Mouse (Mus musculus) stomach, embryonic 15.5 days (tissue): ENCODE measurements around the gene Apbb1. TPM values are rescaled to one million over a fixed set of nuclear protein-coding genes. Genes with fewer than 3 reads are reported as not detected.

Source experiments
- ATAC-seq: fragments of 200-750 bp; cut with Nextera tagmentation; 2 replicates; pipeline ENCODE4 v1.8.0; 2017; ENCODE audit warnings: low read depth, moderate number of reproducible peaks, moderate TSS enrichment; ENCODE audit not compliant: insufficient read depth, low FRiP score
- H3K27ac ChIP-seq: fragments of 300-500 bp; sonication (generic); 2 replicates; pipeline ENCODE4 v1.5.1; 2015; ENCODE audit warnings: mild to moderate bottlenecking, inconsistent platforms
- H3K27me3 ChIP-seq: fragments of 300-500 bp; sonication (generic); replicated peaks from 2 replicates; pipeline ENCODE4 v1.6.1; 2015; ENCODE audit warnings: inconsistent platforms
- H3K36me3 ChIP-seq: fragments of 300-500 bp; sonication (generic); 2 replicates; pipeline ENCODE4 v1.6.1; 2015; ENCODE audit warnings: inconsistent platforms
- H3K4me1 ChIP-seq: fragments of 300-500 bp; sonication (generic); 2 replicates; pipeline ENCODE4 v1.6.1; 2015; ENCODE audit warnings: inconsistent platforms
- H3K4me2 ChIP-seq: fragments of 300-500 bp; sonication (generic); 2 replicates; pipeline ENCODE4 v1.6.1; 2015; ENCODE audit warnings: mild to moderate bottlenecking, inconsistent platforms
- H3K4me3 ChIP-seq: fragments of 300-500 bp; sonication (generic); replicated peaks from 2 replicates; pipeline ENCODE4 v1.5.1; 2015; ENCODE audit warnings: inconsistent platforms
- H3K9ac ChIP-seq: fragments of 300-500 bp; sonication (generic); 2 replicates; pipeline ENCODE4 v1.6.1; 2015; ENCODE audit warnings: inconsistent platforms
- H3K9me3 ChIP-seq: fragments of 300-500 bp; sonication (generic); 2 replicates; pipeline ENCODE4 v1.6.1; 2016; ENCODE audit warnings: inconsistent platforms
- WGBS: fragments of 180-500 bp; shearing (Covaris S2); methylation state at CpG from one replicate; pipeline ENCODE4 v1.1.7; 2015; 5-methylcytosine and 5-hydroxymethylcytosine counted together
- polyA plus RNA-seq: library from polyadenylated mRNA; unstranded; fragments of >200 nt; fragmentation: Nextera tagmentation; extraction: Ambion mirVana; gene quantifications from 2 replicates; pipeline ENCODE4 v1.2.1, GENCODE M21; 2015

Apbb1 gene
- polyA plus RNA-seq, 1 experiment from 2014 or later: 31.3 TPM

DNA sequence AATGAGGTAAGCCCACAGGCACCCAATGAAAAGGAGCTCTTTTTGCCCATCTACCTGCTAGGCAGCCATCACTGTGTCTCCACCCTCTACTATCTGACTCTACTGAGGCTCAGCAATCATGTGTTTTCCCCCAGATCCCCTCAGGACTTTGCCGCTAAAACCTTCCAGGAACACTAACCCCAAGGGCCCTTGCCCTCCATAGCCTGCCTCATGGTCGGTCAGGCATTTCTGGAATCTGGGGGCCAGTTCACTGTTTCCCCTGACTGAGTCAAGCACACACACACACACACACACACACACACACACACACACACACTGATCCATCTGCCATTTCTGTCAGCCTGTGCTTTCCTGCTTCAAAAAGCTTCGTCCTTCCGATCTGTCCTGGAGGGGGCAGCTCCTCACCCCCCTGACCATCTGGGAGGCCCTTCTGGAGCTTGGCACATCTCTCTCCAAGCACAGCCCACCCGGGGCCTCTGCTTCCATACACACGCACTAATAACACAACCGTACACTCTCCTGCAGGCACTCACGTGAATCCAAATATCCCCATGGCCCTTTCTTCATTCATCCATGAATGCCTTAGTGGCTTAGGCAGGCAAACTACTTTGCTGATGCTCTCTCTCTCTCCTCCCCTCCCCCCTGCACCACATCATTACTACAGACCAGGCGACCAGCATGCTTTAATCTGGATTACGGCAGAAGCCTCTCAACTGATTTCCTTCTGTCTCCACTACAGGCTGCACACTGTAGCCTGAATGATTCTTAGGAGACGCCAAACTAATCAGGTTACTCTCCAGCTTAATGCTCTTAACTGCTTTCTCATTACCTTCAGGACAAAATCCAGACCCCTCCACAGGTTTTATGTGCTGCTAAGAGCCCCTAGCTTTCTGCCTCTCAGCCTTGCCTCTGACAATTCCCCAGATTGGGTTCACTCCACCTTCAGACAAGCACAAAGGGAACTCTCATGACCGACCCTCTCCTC lies 11.6 kb downstream of the Apbb1 start:
- Histone ChIP-seq H3K27me3 (no peaks in the 10 kb centered on the region), H3K4me1 (peaks cover 11% of the 10 kb centered on the region; the same call in 1 of the 2 replicates), H3K9me3 (no peaks in the 10 kb centered on the region), H3K4me3 (no peak overlapping the region), H3K4me2 (no peak overlapping the region), H3K36me3 (no peaks in the 10 kb centered on the region), H3K27ac (no peak overlapping the region), H3K9ac (no peak overlapping the region)
- no peak for ATAC-seq
- 38% methylated on average over 12 of the region's 12 CpGs for WGBS

DNA sequence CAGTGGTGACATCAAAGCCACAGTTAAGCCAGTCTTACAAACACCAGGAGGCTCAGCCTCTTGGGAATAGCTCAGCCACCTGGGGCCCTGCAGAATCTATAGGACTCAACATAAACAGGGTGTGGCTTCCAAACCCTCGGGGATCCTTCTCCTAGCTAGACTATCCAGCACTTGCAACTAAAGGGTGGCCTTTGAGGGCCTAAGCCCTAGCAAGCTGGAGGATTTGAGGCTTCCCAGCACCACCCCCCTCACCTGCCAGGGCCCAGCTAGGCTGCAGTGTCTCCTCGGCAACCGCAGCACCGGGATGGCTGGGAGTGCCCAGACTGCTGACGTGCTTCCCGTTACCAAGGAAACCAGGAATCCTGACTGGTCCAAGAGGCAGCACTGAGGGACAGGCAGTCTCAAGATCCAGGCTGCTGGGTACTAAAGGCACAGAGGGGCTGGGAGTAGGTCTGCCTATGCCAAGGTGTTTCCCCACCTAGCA lies 12.4 kb downstream of the Apbb1 start:
- no peak overlapping the region for H3K4me2 ChIP-seq
- H3K27ac ChIP-seq: no peak overlapping the region
- peak; percentile 57; the same call in 1 of the 2 replicates for ATAC-seq
- H3K4me3 ChIP-seq: no peak overlapping the region
- no peaks in the 10 kb centered on the region for H3K9me3 ChIP-seq
- no peaks in the 10 kb centered on the region for H3K27me3 ChIP-seq
- no peak overlapping the region for H3K9ac ChIP-seq
- WGBS: 8% methylated on average over 6 of the region's 6 CpGs
- 0 out of 2 replicates have a peak, but pooled peaks cover 5% of the 10 kb centered on the region for H3K36me3 ChIP-seq
- H3K4me1 ChIP-seq: peaks cover 11% of the 10 kb centered on the region; the same call in 1 of the 2 replicates

DNA sequence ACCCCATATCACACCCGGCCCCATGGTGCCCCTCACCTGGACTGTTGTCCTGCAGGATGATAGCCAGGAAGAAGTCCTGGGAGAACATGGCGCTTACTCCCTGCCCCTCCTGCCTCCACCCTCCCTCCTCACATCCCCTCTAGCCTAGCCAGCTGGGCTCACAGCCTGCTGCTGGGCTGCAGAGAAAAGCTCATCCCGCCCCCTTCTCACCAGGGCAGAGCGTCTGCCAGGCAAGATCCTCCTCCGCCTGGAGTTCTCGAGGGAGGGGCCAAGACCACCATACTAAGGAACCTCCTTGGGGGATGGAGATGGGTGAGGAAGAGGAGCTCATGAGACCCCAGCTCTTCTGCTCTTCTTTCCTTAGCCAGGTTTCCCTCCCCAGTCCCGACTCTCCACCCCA lies 12.9 kb downstream of the Apbb1 start:
- ATAC-seq: peak; percentile 53; the same call in 1 of the 2 replicates
- 26% methylated on average over 7 of the region's 7 CpGs for WGBS

DNA sequence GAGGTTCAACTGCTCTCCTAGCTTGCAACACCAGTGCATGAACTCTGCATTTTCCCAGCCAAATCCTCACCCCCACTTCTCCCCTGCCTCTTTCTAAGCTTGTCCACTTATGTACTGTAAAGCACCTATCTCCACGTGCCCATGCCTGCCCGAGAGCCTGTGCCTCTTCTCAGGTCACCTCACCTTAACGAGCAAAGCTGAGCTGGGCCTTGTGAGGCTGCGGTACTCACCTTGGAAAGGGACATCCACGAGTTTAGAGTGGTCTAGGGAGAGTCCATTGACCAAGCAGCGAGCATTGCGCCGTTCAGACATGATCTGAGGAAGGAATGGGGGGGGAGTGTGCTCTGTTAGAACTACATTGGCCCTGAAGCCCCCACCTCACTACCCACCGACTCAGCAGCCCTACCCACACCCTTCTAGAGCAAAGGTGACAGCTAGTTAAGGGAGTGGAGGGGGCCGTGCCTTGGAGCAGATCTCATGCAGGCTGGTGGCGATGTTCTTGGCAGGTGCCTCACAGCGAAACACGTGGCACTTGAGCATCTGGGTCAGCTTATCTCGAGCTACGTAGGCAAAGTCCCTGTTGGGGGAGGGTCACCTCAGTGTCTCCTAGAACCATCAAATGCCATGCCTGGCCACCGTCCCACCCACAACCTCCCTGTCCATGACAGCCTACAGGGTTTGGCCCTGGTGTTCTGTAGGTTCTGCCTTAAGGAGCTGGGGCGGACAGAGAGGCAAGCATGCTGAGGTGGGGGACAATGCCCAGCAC lies 16.2 kb downstream of the Apbb1 start:
- Histone ChIP-seq H3K4me3 (no peak overlapping the region), H3K9me3 (no peaks in the 10 kb centered on the region), H3K27ac (no peak overlapping the region), H3K9ac (no peak overlapping the region), H3K4me2 (no peak overlapping the region), H3K27me3 (no peaks in the 10 kb centered on the region), H3K36me3 (0 out of 2 replicates have a peak, but pooled peaks cover 5% of the 10 kb centered on the region), H3K4me1 (peaks cover 11% of the 10 kb centered on the region; the same call in 1 of the 2 replicates)
- no peak for ATAC-seq
- WGBS: 82% methylated on average over 17 of the region's 17 CpGs

More for the DNA sequence above, 12.9 kb downstream of the Apbb1 start:
- Histone ChIP-seq H3K27me3 (no peaks in the 10 kb centered on the region), H3K27ac (no peak overlapping the region), H3K4me1 (peaks cover 11% of the 10 kb centered on the region; the same call in 1 of the 2 replicates), H3K36me3 (0 out of 2 replicates have a peak, but pooled peaks cover 5% of the 10 kb centered on the region), H3K4me3 (no peak overlapping the region), H3K4me2 (no peak overlapping the region), H3K9me3 (no peaks in the 10 kb centered on the region), H3K9ac (no peak overlapping the region)

DNA sequence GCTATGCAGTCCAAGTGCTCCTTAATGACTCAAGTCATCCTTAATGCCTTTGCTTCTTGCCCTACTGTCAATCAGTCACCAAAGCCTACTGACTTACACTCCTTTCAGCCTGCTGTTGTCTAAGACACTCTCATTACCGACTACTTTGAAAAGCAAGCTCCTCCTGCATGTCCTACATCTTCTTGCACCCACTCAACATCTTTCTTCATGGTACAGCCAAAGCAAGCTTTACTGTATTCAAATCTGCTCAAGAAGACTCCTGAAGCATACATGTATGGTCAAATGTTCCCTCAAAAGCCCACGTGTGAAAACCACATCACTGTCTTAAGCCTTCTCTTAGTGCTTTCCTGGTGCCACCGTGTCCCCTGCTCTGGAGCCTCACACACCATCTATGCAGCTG lies 18.1 kb downstream of the Apbb1 start:
- H3K9me3 ChIP-seq: no peaks in the 10 kb centered on the region
- no peak overlapping the region for H3K4me3 ChIP-seq
- 0 out of 2 replicates have a peak, but pooled peaks cover 5% of the 10 kb centered on the region for H3K36me3 ChIP-seq
- no peaks in the 10 kb centered on the region for H3K27me3 ChIP-seq
- 82% methylated on average over 3 of the region's 3 CpGs for WGBS
- no peak overlapping the region for H3K9ac ChIP-seq
- H3K4me2 ChIP-seq: no peak overlapping the region
- ATAC-seq: no peak
- no peaks in the 10 kb centered on the region for H3K4me1 ChIP-seq
- H3K27ac ChIP-seq: no peak overlapping the region

DNA sequence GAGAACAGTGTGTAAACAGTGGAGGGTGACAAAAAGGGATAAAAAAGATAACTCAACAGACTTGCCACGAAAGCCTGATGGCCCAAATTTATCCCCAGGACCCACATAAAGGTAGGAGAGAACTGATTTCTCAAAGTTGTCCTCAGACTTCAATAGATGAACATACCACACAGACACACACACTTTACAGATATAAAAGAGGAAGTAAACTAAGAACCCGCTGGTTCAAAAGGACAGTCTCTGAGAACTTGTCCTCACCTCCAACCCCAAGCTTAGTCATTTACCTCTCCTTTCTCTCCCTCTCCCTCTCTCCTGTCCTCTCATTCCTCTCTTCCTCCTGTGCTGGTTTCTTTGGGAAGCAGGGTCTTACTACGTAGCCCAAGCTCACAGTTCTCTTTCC lies 19.1 kb downstream of the Apbb1 start:
- Histone ChIP-seq H3K4me3 (no peak overlapping the region), H3K9ac (no peak overlapping the region), H3K27me3 (no peaks in the 10 kb centered on the region), H3K27ac (no peak overlapping the region), H3K36me3 (0 out of 2 replicates have a peak, but pooled peaks cover 5% of the 10 kb centered on the region), H3K4me2 (no peak overlapping the region), H3K4me1 (no peaks in the 10 kb centered on the region), H3K9me3 (no peaks in the 10 kb centered on the region)
- no peak for ATAC-seq
- WGBS: 90% methylated on average over 3 of the region's 3 CpGs

DNA sequence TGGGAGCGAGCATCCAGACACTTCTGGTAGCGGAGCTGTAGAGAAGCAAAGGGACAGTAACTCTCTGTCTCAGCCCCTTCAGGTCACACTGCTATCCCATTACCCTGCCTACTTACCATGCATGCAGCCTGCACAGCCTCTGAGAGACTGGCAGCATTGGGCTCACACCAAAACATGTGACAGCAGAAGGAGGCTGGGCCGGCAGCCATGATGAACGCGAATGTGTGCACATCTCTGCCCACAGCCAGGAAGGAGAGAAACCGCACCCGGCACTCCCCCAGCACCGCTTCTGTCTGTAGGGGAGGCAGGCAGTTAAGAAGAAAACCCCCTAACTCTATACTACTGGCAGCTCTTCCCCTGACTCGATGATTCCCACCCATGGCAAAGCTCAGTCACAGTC lies 22.4 kb downstream of the Apbb1 start:
- H3K4me2 ChIP-seq: no peak overlapping the region
- H3K9me3 ChIP-seq: no peaks in the 10 kb centered on the region
- 89% methylated on average over 9 of the region's 9 CpGs for WGBS
- no peak for ATAC-seq
- H3K36me3 ChIP-seq: no peaks in the 10 kb centered on the region
- no peak overlapping the region for H3K9ac ChIP-seq
- no peak overlapping the region for H3K27ac ChIP-seq
- 0 out of 2 replicates have a peak, but pooled peaks cover 5% of the 10 kb centered on the region for H3K4me1 ChIP-seq
- H3K4me3 ChIP-seq: no peak overlapping the region
- H3K27me3 ChIP-seq: no peaks in the 10 kb centered on the region

DNA sequence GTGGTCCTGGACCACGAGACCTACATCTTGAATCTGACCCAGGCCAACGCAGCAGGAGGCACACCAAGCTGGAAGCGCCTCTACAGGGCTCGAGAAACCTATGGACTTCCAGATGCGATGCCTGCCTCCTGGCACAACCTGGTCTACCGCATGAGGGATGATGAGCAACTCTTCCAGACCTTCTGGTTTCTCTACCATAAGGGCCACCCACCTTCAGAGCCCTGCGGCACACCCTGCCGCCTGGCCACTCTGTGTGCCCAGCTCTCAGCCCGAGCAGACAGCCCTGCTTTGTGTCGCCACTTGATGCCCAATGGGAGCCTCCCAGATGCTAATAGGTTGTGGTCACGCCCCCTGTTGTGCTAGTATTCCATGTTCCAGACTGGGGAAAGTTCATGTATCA lies 23.8 kb downstream of the Apbb1 start:
- Histone ChIP-seq H3K4me2 (no peak overlapping the region), H3K4me1 (peaks cover 7% of the 10 kb centered on the region; the same call in 1 of the 2 replicates), H3K27ac (no peak overlapping the region), H3K27me3 (no peaks in the 10 kb centered on the region), H3K9ac (no peak overlapping the region), H3K36me3 (no peaks in the 10 kb centered on the region), H3K4me3 (no peak overlapping the region), H3K9me3 (no peaks in the 10 kb centered on the region)
- no peak for ATAC-seq
- WGBS: 81% methylated on average over 11 of the region's 11 CpGs

DNA sequence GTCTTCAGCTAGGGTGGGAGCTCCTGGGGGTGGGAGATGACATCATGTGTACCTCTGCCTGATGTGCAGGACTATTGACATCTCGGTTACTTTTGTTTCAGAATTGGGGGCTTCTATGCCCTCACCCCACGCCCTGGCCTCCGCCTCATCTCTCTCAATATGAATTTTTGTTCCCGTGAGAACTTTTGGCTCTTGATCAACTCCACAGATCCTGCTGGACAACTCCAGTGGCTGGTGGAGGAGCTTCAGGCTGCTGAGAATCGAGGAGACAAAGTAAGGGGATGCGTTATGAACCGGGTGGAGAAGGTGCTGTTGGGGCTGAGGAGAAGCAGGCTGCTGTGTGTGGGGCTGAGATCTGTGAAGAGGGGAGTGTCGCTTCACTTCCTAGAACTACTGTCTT lies 25.0 kb downstream of the Apbb1 start:
- Histone ChIP-seq H3K4me1 (peaks cover 7% of the 10 kb centered on the region; the same call in 1 of the 2 replicates), H3K9ac (no peak overlapping the region), H3K36me3 (no peaks in the 10 kb centered on the region), H3K27me3 (no peaks in the 10 kb centered on the region), H3K4me3 (no peak overlapping the region), H3K4me2 (no peak overlapping the region), H3K9me3 (no peaks in the 10 kb centered on the region), H3K27ac (no peak overlapping the region)
- ATAC-seq: no peak
- WGBS: 80% methylated on average over 8 of the region's 8 CpGs

DNA sequence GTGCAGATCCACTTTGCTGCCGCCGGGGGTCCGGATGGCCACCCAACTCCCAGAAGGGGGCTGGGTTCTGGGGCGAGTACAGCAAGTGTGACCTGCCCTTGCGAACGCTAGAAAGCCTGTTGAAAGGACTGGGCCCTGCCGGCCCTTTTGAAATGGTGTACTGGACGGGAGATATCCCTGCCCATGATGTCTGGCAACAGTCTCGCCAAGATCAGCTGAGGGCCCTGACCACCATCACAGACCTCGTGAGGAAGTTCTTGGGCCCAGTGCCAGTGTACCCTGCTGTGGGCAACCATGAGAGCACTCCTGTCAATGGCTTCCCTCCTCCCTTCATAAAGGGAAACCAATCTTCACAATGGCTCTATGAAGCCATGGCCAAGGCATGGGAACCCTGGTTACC lies 25.9 kb downstream of the Apbb1 start:
- H3K36me3 ChIP-seq: no peaks in the 10 kb centered on the region
- no peak overlapping the region for H3K27ac ChIP-seq
- no peak for ATAC-seq
- no peak overlapping the region for H3K4me3 ChIP-seq
- peak overlapping the region; percentile 87; the same call in 1 of the 2 replicates for H3K4me2 ChIP-seq
- H3K27me3 ChIP-seq: no peaks in the 10 kb centered on the region
- no peaks in the 10 kb centered on the region for H3K9me3 ChIP-seq
- 82% methylated on average over 10 of the region's 10 CpGs for WGBS
- H3K9ac ChIP-seq: no peak overlapping the region
- H3K4me1 ChIP-seq: peaks cover 7% of the 10 kb centered on the region; the same call in 1 of the 2 replicates

DNA sequence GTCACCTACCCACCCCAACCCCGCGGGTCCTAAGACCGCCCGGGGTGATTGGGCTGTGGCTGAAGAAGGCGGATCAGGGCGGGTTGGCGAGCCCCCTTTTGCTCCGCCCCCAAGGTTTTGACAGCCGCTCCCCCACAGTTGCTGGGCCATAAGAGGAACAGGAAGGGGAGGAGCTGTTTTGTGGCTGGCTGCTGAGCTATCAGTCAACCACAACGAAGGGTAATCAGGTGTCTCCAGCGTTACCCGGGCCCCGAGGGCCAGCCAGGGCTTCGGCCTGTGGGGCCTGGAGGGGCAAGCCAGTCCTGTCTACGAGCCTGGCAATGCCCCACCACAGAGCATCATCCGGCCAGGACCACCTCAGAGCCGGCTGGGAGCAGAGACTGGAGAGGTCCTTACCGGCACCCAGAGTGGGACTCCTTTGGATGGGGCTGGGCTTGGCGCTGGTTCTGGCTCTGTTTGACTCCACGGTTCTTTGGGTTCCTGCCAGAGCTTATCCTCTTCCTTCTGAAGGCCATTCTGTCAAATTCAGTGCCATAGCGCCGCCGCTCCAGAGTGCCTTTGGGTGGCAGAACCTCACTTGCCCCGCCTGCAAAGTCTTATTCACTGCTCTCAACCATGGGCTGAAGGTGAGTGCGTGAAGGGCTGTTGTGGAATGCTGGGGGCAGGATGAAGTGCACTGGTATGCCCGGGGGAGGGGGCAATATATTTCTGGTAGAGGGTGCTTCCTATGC lies 27.1 kb downstream of the Apbb1 start, which contains the start of gene Smpd1:
Smpd1 (plus strand) TSS at position 149 of the 731 bp plus-strand sequence.
- Histone ChIP-seq H3K9me3 (no peaks in the 10 kb centered on the region), H3K36me3 (no peaks in the 10 kb centered on the region), H3K4me3 (peak within 1 kb of the TSS; percentile 75), H3K4me1 (peaks cover 7% of the 10 kb centered on the region; the same call in 1 of the 2 replicates), H3K9ac (peak within 1 kb of the TSS; percentile 62; the same call in 1 of the 2 replicates), H3K27ac (0 out of 2 replicates have a peak within 1 kb of the TSS, but pooled peaks have one; percentile 42), H3K4me2 (peak within 1 kb of the TSS; percentile 87), H3K27me3 (no peaks in the 10 kb centered on the region)
- ATAC-seq: peak; percentile 96
- WGBS: 3% methylated on average over 26 of the region's 26 CpGs
